Mouse (Mus musculus) erythroblast, embryonic 14.5 days (primary cell): ENCODE results near the gene Plxdc2.

Experiments
- GATA1 ChIP-seq: IDR thresholded peaks from 2 replicates; pipeline ENCODE4 v1.6.1; 2012; ENCODE audit warnings: low read length, inconsistent platforms, mixed read lengths
- TAL1 ChIP-seq: IDR thresholded peaks from 3 replicates; pipeline ENCODE4 v1.6.1; 2012; ENCODE audit warnings: low read length, inconsistent platforms, mixed read lengths

- no peak for TF ChIP-seq TAL1
- TF ChIP-seq GATA1, result no peak
Measured at GRCm38 (mm10) chr2:16734381-16734780, 378.3 kb downstream of the Plxdc2 start.
